Mouse (Mus musculus) heart, postnatal 0 days (tissue): Measurements from ENCODE around the gene Plekha1. TPM values are rescaled to one million over a fixed set of nuclear protein-coding genes. Genes with fewer than 3 reads are reported as not detected.
A peak's percentile ranks its signal among the peaks of the same experiment; 100 is the strongest.

Experiments used
- ATAC-seq: fragments of 200-750 bp; cut with Nextera tagmentation; 2 replicates; pipeline ENCODE4 v1.8.0; 2017; ENCODE audit warnings: low read depth, moderate number of reproducible peaks, moderate library complexity; ENCODE audit not compliant: insufficient read depth
- DNase-seq: peaks from one replicate; pipeline ENCODE4 v3.0.0-alpha.2; 2016; ENCODE audit warnings: low spot score
- H3K27ac ChIP-seq: fragments of 300-500 bp; sonication (generic); 2 replicates; pipeline ENCODE4 v1.5.1; 2014; ENCODE audit warnings: low read depth, mild to moderate bottlenecking
- H3K27me3 ChIP-seq: fragments of 300-500 bp; sonication (generic); 2 replicates; pipeline ENCODE4 v1.6.1; 2014; ENCODE audit warnings: low read length, mixed read lengths; ENCODE audit not compliant: control insufficient read depth, insufficient read depth
- H3K36me3 ChIP-seq: fragments of 300-500 bp; sonication (generic); replicated peaks from 2 replicates; pipeline ENCODE4 v1.6.1; 2014; ENCODE audit warnings: low read length, mixed read lengths; ENCODE audit not compliant: control insufficient read depth, insufficient read depth
- H3K4me1 ChIP-seq: fragments of 300-500 bp; sonication (generic); 2 replicates; pipeline ENCODE4 v1.6.1; 2014; ENCODE audit warnings: antibody characterized with exemption; ENCODE audit not compliant: control insufficient read depth, insufficient read depth
- H3K4me2 ChIP-seq: fragments of 300-500 bp; sonication (generic); 2 replicates; pipeline ENCODE4 v1.6.1; 2014; ENCODE audit warnings: low read depth, mild to moderate bottlenecking, low read length, moderate library complexity
- H3K4me3 ChIP-seq: fragments of 300-500 bp; sonication (generic); 2 replicates; pipeline ENCODE4 v1.5.1; 2014; ENCODE audit warnings: low read depth, low read length
- H3K9ac ChIP-seq: fragments of 300-500 bp; sonication (generic); replicated peaks from 2 replicates; pipeline ENCODE4 v1.6.1; 2014; ENCODE audit warnings: low read depth, low read length, mixed read lengths
- H3K9me3 ChIP-seq: fragments of 300-500 bp; sonication (generic); replicated peaks from 2 replicates; pipeline ENCODE4 v1.6.1; 2016; ENCODE audit warnings: low read length; ENCODE audit not compliant: control insufficient read depth
- CTCF ChIP-seq: IDR thresholded peaks from 2 replicates; pipeline ENCODE4 v1.5.1; 2016; ENCODE audit warnings: antibody characterized with exemption, control low read depth, low read depth
- EP300 ChIP-seq: IDR thresholded peaks from 2 replicates; pipeline ENCODE4 v1.6.1; 2016; ENCODE audit warnings: antibody characterized with exemption, low read depth
- WGBS: fragments of 180-500 bp; shearing (Covaris S2); extraction: QIAGEN DNeasy Blood & Tissue Kit; methylation state at CpG from one replicate; pipeline ENCODE4 v1.1.7; 2014; 5-methylcytosine and 5-hydroxymethylcytosine counted together
- microRNA-seq: library from miRNA; unstranded; fragments of <30 nt; microRNA quantifications from one replicate; pipeline ENCODE4, GENCODE M21; 2016
- polyA plus RNA-seq: library from polyadenylated mRNA; unstranded; fragments of >200 nt; fragmentation: Nextera tagmentation; extraction: Ambion mirVana; gene quantifications from 2 replicates; pipeline ENCODE4 v1.2.1, GENCODE M21; 2015
- total RNA-seq: library from RNA; depleted of rRNA; stranded (reverse); fragments of >200 nt; gene quantifications from 2 replicates; pipeline ENCODE4 v1.2.3, GENCODE M21; 2014; ENCODE audit warnings: low replicate concordance; rRNA removed

The Plekha1 gene
- total and polyA plus RNA-seq, 2 experiments from 2014 or later, result 43.6 to 60.5 TPM

DNA sequence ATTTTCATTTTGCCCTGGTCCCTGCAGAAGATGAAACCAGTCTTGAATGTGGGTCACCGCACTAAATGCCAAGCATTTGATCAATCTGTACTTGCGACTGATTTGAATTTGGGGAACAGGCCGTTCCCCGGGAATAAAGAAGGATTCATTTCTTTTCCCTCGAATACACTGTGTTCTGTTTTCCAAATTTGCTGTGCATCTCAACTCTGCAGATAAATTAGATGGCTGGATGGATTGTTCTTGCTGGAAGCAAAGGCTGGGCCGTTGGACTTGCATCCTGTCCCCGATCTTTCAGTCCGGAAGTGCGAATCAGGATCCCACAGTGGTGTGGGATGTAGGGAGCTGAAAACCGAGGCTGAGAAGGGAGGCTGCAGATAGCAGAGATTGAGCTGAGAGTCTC lies 87.8 kb downstream of the Plekha1 start:
- no peak overlapping the region for H3K9ac ChIP-seq
- no peak for DNase-seq
- H3K9me3 ChIP-seq, result no peaks in the 10 kb centered on the region
- H3K27me3 ChIP-seq, result no peaks in the 10 kb centered on the region
- no peak for TF ChIP-seq EP300
- no peak for TF ChIP-seq CTCF
- ATAC-seq, result no peak
- H3K4me2 ChIP-seq, result no peak overlapping the region
- no peak overlapping the region for H3K27ac ChIP-seq
- 86% methylated on average over 10 of the region's 10 CpGs for WGBS
- H3K4me1 ChIP-seq, result peaks cover 22% of the 10 kb centered on the region
- no peak overlapping the region for H3K4me3 ChIP-seq
- no peaks in the 10 kb centered on the region for H3K36me3 ChIP-seq

DNA sequence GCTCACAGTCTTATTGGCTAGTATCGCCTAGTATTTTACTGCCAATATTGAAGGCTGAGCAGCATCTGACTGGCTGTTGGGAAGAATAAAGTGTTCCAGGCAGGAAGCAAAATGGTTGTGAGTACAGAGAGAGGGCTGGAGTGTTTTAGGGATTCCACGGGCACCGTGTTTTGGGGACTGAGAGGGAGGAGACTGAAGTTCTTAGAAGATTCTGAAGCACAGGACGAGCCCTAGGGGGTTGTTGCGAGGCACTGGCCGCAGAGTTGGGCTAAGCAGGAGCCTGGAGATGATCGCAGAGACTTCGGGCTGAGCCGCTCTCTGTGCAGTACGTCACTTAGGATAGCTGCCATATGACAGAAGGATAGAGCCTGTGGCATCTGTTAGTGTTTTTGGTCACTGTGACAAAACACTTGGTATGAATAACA lies 88.6 kb downstream of the Plekha1 start:
- H3K4me3 ChIP-seq, result no peak overlapping the region
- 88% methylated on average over 10 of the region's 10 CpGs for WGBS
- no peak for ATAC-seq
- peak overlapping the region; percentile 33; the same call in 1 of the 2 replicates for H3K27ac ChIP-seq
- TF ChIP-seq EP300 (no peak), CTCF (no peak)
- peaks cover 18% of the 10 kb centered on the region for H3K4me1 ChIP-seq
- no peak for DNase-seq
- no peaks in the 10 kb centered on the region for H3K9me3 ChIP-seq
- no peak overlapping the region for H3K4me2 ChIP-seq
- H3K36me3 ChIP-seq, result no peaks in the 10 kb centered on the region
- H3K9ac ChIP-seq, result no peak overlapping the region
- H3K27me3 ChIP-seq, result no peaks in the 10 kb centered on the region

DNA sequence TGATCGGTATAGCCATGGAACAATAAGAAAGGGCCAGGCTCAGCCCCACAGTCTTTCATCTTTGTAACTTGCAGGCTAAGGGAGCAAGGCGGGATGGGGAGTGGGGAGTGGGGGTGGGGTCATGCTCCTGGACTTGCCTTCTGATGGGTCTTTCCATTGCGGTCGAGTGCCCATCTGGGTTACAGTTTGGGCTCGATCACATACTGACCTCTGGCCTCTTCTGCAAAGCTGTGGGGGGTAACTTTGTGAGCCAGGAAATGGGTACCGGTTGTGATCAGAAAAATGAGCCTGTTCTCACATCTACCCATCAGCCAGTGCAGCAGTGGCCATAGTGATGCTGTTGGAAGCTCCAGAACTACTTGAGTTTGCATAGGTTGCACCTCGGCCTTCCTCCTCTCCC lies 93.0 kb downstream of the Plekha1 start:
- Histone ChIP-seq H3K27ac (no peak overlapping the region), H3K4me3 (no peak overlapping the region), H3K9me3 (no peaks in the 10 kb centered on the region), H3K4me2 (no peak overlapping the region), H3K36me3 (no peaks in the 10 kb centered on the region), H3K9ac (no peak overlapping the region), H3K27me3 (no peaks in the 10 kb centered on the region), H3K4me1 (peaks cover 32% of the 10 kb centered on the region)
- WGBS, result 85% methylated on average over 7 of the region's 7 CpGs
- ATAC-seq (no peak), DNase-seq (no peak)
- TF ChIP-seq CTCF, result no peak
- TF ChIP-seq EP300, result no peak

DNA sequence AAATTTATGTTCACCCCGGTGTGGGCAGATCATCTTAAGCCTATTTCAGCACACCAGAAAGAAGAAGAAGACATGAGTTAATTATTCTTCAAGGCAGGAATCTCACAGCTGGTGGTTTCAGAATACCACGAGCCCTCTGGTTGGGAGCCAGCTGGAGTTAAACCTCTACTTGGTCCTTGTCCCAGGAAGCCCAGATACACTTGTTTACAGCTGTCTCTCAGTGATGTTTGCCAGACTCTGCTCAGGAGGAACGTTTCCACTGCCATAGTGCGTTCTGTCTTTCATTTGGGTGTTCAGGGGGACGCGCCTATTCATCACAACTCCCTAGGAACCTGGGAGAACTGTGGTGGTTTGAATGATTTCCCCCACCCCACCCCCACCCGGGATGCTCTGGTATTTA lies 94.3 kb downstream of the Plekha1 start:
- no peaks in the 10 kb centered on the region for H3K36me3 ChIP-seq
- WGBS, result 8% methylated on average over 7 of the region's 7 CpGs
- peaks cover 41% of the 10 kb centered on the region for H3K4me1 ChIP-seq
- H3K9me3 ChIP-seq, result no peaks in the 10 kb centered on the region
- no peak overlapping the region for H3K9ac ChIP-seq
- H3K4me3 ChIP-seq, result no peak overlapping the region
- peak; percentile 88 for DNase-seq
- H3K27ac ChIP-seq, result peak overlapping the region; percentile 82
- TF ChIP-seq CTCF (no peak), EP300 (peak; percentile 89)
- no peaks in the 10 kb centered on the region for H3K27me3 ChIP-seq
- peak overlapping the region; percentile 32 for H3K4me2 ChIP-seq
- ATAC-seq, result peak; percentile 71

DNA sequence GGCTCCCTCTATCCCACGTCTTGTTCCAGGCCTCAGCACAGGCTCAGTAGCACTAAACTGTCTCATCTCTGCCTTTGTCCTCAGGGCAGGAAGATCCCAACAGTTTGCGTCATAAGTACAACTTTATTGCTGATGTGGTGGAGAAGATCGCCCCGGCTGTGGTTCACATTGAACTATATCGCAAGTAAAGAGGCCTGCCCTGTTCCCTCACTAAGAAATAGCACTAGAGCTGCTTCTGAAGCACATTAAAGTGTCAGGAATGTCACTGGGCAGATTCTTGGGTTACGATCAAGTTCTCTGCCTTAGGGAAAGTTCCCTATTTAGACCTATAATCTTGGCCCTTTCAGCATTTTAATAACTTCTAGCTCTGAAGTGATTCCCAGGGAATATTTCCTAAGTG lies 95.9 kb downstream of the Plekha1 start:
- 42% methylated on average over 6 of the region's 6 CpGs for WGBS
- no peaks in the 10 kb centered on the region for H3K36me3 ChIP-seq
- H3K27ac ChIP-seq, result peak overlapping the region; percentile 62
- peaks cover 51% of the 10 kb centered on the region for H3K4me1 ChIP-seq
- H3K9me3 ChIP-seq, result no peaks in the 10 kb centered on the region
- ATAC-seq, result no peak
- H3K27me3 ChIP-seq, result no peaks in the 10 kb centered on the region
- H3K4me2 ChIP-seq, result no peak overlapping the region
- DNase-seq, result peak; percentile 40
- TF ChIP-seq EP300 (no peak), CTCF (no peak)
- no peak overlapping the region for H3K4me3 ChIP-seq
- H3K9ac ChIP-seq, result no peak overlapping the region

Small RNAs within 50 kb of the gene (microRNA-seq; reads per million reads assigned to microRNA genes)
- not detected for gene Mir7061

Other genes with a start within 250 kb of the Plekha1 start
- not detected in 2 replicates for gene Btbd16, start 91.7 kb upstream of the Plekha1 start, total RNA-seq
- 0.12 and 0.25 TPM in 2 replicates for gene Btbd16, start 91.7 kb upstream of the Plekha1 start, polyA plus RNA-seq
- gene Htra1, start 70.4 kb downstream of the Plekha1 start, total RNA-seq, result 79.7 and 97.9 TPM in 2 replicates
- 86.1 and 95.2 TPM in 2 replicates for gene Htra1, start 70.4 kb downstream of the Plekha1 start, polyA plus RNA-seq
- gene Dmbt1, start 166.3 kb downstream of the Plekha1 start, total RNA-seq, result not detected in 2 replicates
- not detected in 2 replicates for gene Dmbt1, start 166.3 kb downstream of the Plekha1 start, polyA plus RNA-seq